Mouse (Mus musculus) ES-Bruce4 (cell line): Measurements from ENCODE around the gene Dnah11.
"Not testable (repeated sequence)": the region's sequence is repeated elsewhere in the genome, so short reads cannot be mapped to it uniquely, and the experiment has no call there.

Experiments used
- CTCF ChIP-seq: IDR thresholded peaks from one replicate; pipeline ENCODE4 v1.8.1; 2011; ENCODE audit warnings: low read depth, low read length
- EP300 ChIP-seq: IDR thresholded peaks from 2 replicates; pipeline ENCODE4 v1.6.1; 2011; ENCODE audit warnings: low read depth, low read length; ENCODE audit not compliant: insufficient read depth
- POLR2A ChIP-seq: IDR thresholded peaks from one replicate; pipeline ENCODE4 v1.8.1; 2011; ENCODE audit warnings: low read length; ENCODE audit not compliant: insufficient read depth

DNA sequence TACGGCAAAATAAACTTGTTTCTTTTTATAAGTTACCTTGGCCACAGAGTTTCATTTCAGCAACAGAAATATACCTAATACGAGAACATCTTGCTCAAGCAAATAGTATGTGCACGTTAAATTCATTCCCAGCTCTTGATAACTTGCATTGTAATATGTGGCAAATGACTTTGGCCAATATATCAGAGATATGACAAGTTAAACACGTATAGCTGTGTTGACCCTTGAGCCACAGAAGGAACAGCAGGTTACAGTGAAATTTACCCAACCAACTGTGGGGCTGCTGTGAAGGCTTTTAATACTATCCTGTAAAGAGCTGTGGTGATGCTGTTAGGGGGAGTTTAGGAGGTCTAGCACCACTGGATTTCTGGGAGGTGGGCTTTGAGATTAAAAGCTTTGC is 298.0 kb downstream of the Dnah11 start:
- TF ChIP-seq CTCF, POLR2A, EP300: not testable (repeated sequence)
